Mouse (Mus musculus) c-Kit-positive CD71-positive TER-119-positive erythroid progenitor cells, embryonic 14.5 days (primary cell): ENCODE measurements around the gene 4933409G03Rik.
"Not testable (repeated sequence)": the region's sequence is repeated elsewhere in the genome, so short reads cannot be mapped to it uniquely, and the experiment has no call there.

ENCODE experiments used
- DNase-seq: peaks from one replicate; pipeline ENCODE4 v3.0.0-alpha.2; 2013; ENCODE audit warnings: low spot score

Gene 4933409G03Rik

DNA sequence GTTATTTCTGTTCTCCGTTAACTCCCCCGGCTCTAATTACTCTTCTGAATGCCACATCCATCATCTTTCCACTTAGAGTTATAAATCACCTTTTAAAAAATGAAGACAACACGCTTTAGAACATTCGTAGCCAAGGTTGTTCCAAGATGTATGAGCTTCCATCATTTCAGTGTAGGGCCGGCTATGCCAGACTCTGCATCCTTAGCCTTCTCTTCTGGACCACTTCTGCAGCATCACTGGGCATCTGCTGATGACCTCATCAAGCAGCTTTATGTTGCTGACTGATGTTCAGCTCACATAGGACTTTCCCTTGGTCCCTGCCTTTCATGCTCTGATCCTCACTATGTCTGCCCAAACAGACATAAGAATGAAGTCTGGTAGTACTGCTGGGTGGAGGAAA lies at the start of gene 4933409G03Rik:
Gene 4933409G03Rik (plus strand): TSS at position 301 of the 400 bp plus-strand sequence.
- DNase-seq, result no peak

DNA sequence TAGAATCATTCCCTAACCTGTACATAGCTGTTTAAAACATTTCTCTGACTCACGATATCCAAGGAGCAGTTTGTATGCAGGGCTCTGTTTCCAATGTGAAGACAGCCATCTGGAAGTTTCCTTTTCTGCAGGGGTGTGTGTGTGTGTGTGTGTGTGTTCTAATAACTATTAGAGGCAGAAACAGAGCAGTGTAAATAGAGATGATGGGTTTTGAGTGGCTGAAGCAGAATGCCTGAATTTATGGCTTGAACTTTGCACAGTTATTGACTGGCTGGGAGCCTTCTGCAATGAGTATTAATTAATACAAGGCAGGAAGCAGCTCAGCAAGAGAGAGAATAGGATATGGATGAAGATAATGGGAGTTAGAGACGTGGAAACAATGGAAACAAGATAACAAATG lies 38.0 kb upstream of the 4933409G03Rik start:
- DNase-seq, result no peak

DNA sequence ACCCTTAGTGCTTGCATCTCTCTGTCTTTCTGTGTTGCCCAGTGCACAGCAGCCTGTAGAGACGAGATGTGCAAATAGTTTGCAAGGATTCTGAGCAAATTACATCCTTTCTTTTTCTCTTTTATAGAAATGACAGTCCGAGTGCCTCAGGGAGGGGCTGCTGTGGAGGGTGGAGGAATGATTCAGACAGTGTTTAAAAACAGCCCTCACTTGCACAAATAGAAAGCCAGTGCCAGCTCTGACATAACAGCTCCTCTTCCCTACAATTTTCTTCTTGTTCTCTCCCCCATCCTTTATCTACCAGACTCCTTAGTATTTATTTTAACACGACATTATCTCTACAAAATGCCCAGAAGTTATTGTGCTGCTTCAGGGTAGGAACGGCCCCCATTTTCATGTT lies 21.4 kb upstream of the 4933409G03Rik start:
- no peak for DNase-seq

DNA sequence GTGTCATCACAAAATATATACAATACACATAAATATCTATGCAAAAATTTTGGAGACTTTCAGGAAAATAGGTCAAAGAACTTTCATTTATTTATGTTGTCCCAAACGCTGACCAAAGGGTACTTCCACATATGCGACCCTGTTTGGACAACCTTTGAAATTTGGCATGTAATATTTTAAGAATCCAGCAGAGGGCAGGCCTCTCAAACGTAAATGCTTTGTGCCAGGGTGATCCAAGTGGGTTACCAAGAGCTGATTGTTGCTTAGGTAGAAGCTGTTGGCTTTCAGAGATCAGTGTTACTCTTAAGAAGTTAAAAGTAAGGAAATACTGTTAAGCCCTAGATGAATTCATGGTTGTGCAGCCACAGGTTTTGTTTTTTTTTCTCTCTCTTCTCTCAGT lies 18.9 kb upstream of the 4933409G03Rik start:
- no peak for DNase-seq

DNA sequence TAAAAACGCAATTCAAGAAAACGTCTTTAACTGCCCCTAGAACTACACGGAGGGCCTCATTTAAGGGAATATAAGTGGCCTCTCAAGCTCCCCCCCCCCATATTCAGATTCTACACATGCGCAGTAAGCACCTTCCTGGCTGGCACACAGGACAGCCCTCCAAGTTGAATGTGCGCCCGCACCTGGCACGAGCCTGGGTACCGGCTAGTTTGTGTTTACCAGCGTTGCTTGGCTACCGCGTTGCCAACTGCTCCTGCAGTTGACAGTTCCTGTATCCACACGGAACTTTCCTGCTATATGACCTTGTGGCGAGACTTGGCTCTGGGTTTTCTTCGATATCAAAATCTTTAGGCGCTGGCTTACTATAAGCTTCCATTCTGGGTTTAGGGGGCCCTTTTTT lies 13.9 kb upstream of the 4933409G03Rik start:
- DNase-seq, result no peak

DNA sequence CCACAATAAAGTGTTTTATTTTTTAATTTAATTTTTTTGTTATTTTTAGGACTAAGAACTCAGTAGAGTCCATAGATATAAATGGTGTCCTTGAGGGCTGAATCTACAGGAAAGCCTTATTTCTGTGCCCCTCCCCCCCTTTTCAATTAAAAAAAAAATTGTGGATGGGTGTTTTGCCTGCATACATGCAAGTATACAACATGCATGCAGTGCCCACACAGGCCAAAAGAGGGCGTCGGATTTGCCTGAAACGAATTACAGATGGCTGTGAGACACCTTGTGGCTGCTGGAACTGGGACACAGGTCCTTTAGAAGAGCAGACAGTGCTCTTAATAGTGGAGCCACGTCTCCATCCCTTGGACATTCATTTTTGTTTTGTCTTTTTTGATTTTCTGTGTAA lies 9.9 kb upstream of the 4933409G03Rik start:
- DNase-seq, result no peak

DNA sequence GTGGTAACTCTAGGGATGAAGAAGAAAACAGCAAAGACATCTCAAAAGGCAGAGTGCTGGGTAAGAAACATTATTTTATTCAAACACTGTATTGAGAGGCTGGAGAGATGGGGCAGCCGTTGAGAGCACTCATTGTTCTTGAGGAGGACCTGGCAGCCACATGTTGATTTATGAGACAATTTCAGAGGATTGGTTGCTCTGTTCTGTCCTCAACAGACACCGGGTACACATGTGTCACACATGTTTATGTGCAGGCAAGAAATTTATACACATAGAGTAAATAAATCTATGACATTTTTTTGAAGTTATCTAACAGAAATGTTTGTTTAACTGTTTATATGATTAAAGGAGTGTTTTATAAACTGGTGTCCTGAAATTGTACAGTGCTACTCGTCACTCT lies 10.6 kb downstream of the 4933409G03Rik start:
- no peak for DNase-seq

DNA sequence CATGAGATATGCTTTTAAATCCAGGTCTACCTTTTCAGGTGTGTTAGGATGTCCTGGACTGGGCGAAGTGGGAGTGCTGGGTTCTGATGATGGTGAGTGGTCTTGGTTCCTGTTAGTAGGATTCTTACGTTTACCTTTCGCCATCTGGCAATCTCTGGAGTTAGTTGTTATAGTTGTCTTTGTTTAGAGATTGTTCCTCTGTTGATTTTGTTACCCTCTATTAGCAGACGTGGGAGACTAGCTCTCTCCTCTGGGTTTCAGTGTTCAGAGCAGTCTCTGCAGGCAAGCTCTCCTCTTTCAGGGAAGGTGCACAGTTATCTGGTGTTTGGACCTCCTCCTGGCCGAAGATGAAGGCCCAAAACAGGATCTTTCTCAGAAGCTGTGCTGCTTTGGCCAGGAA lies 74.0 kb downstream of the 4933409G03Rik start, which contains the start of gene 4932414N04Rik:
Gene 4932414N04Rik (plus strand): TSS at position 301 of the 400 bp plus-strand sequence.
- not testable (repeated sequence) for DNase-seq
